Mouse (Mus musculus) lung, postnatal 0 days (tissue): ENCODE data around the gene B9d2.

Source experiments
- CTCF ChIP-seq: IDR thresholded peaks from 2 replicates; pipeline ENCODE4 v1.5.1; 2016; ENCODE audit warnings: antibody characterized with exemption, mild to moderate bottlenecking
- EP300 ChIP-seq: IDR thresholded peaks from 2 replicates; pipeline ENCODE4 v1.6.1; 2016; ENCODE audit warnings: antibody characterized with exemption, mild to moderate bottlenecking, control low read depth

- TF ChIP-seq CTCF = no peak
- no peak for TF ChIP-seq EP300
Measured at GRCm38 (mm10) chr7:25681341-25682231, 1.0 kb downstream of the B9d2 start.
